Mouse (Mus musculus): Measurements from ENCODE around the gene Prkn.

- TF ChIP-seq CTCF (IDR thresholded peaks at IDR 0.05; ENCODE audit: insufficient read depth, low read length) (no peak), POLR2A (IDR thresholded peaks at IDR 0.05; ENCODE audit: borderline replicate concordance, extremely low read depth, low read depth, low read length) (no peak)
Measured at GRCm38 (mm10) chr17:11642328-11642727, 802.1 kb downstream of the Prkn start.

Data from lung, adult 2 months (tissue).